Mouse (Mus musculus) MEL (cell line): ENCODE measurements around the gene Asb17. TPM values are rescaled to one million over a fixed set of nuclear protein-coding genes. Genes with fewer than 3 reads are reported as not detected.
A peak's percentile ranks its signal among the peaks of the same experiment; 100 is the strongest.

Experiments used
- DNase-seq: peaks from one replicate; pipeline ENCODE4 v3.0.0; 2011; ENCODE audit warnings: low read depth, low spot score
- H3K27ac ChIP-seq: 2 replicates; pipeline ENCODE4 v1.5.1; 2012; ENCODE audit warnings: low read depth, mild to moderate bottlenecking, control low read depth, low read length, moderate library complexity; ENCODE audit not compliant: control insufficient read depth
- H3K27me3 ChIP-seq, 2 experiments: fragments of 150-350 bp in 1 of 2; sonication (generic) in 1 of 2; 2 replicates each; pipeline ENCODE4 v1.6.1; 2012; ENCODE audit warnings: low read length in 2 of 2, mild to moderate bottlenecking in 2 of 2, improper control_type of control experiment in 1 of 2, moderate library complexity in 1 of 2; ENCODE audit not compliant: insufficient read depth in 2 of 2, control insufficient read depth in 1 of 2
- H3K36me3 ChIP-seq, 2 experiments: 2 replicates each; pipeline ENCODE4 v1.6.1; 2012 to 2014; ENCODE audit warnings: low read length in 2 of 2, improper control_type of control experiment in 1 of 2, inconsistent platforms in 1 of 2, mild to moderate bottlenecking in 1 of 2; ENCODE audit not compliant: insufficient read depth in 2 of 2, control insufficient read depth in 1 of 2
- H3K4me1 ChIP-seq, 2 experiments: fragments of 150-350 bp in 1 of 2; sonication (generic) in 1 of 2; 2 replicates each; pipeline ENCODE4 v1.6.1; 2012; ENCODE audit warnings: low read length in 2 of 2, improper control_type of control experiment in 1 of 2, mild to moderate bottlenecking in 1 of 2; ENCODE audit not compliant: insufficient read depth in 2 of 2, control insufficient read depth in 1 of 2
- H3K4me3 ChIP-seq, 2 experiments: fragments of 150-350 bp in 1 of 2; sonication (generic) in 1 of 2; 2 replicates each; pipeline ENCODE4 v1.5.1; 2012; ENCODE audit warnings: low read depth in 2 of 2, low read length in 2 of 2, mild to moderate bottlenecking in 2 of 2, moderate library complexity in 2 of 2, control low read depth in 1 of 2, improper control_type of control experiment in 1 of 2; ENCODE audit not compliant: control insufficient read depth in 1 of 2, insufficient read depth in 1 of 2
- H3K79me2 ChIP-seq: 2 replicates; pipeline ENCODE4 v1.6.1; 2012; ENCODE audit warnings: mild to moderate bottlenecking, low read length, moderate library complexity; ENCODE audit not compliant: control insufficient read depth, poor library complexity, insufficient read depth
- H3K9ac ChIP-seq: 2 replicates; pipeline ENCODE4 v1.6.1; 2012; ENCODE audit warnings: low read depth, mild to moderate bottlenecking, control low read depth, low read length, moderate library complexity; ENCODE audit not compliant: control insufficient read depth, poor library complexity, severe bottlenecking
- H3K9me3 ChIP-seq: fragments of 150-350 bp; sonication (generic); replicated peaks from 2 replicates; pipeline ENCODE4 v1.6.1; 2012; ENCODE audit warnings: mild to moderate bottlenecking, low read length, improper control_type of control experiment, moderate library complexity; ENCODE audit not compliant: insufficient read depth
- BHLHE40 ChIP-seq: IDR thresholded peaks from 2 replicates; pipeline ENCODE4 v1.6.1; 2012; ENCODE audit warnings: low read depth, mild to moderate bottlenecking, inconsistent platforms, low read length, improper control_type of control experiment, borderline replicate concordance
- CHD1 ChIP-seq: IDR thresholded peaks from 2 replicates; pipeline ENCODE4 v1.6.1; 2012; ENCODE audit warnings: low read depth, mild to moderate bottlenecking, inconsistent platforms, low read length, improper control_type of control experiment
- CHD2 ChIP-seq: IDR thresholded peaks from 2 replicates; pipeline ENCODE4 v1.6.1; 2011; ENCODE audit warnings: low read length, improper control_type of control experiment
- CTCF ChIP-seq, 3 experiments: IDR thresholded peaks in 2 of 3; conservative IDR thresholded peaks in 1 of 3; 2 replicates each; pipeline ENCODE4 v1.5.1; 2011 to 2012; ENCODE audit warnings: low read length in 3 of 3, low read depth in 2 of 3, mild to moderate bottlenecking in 2 of 3, improper control_type of control experiment in 1 of 3, inconsistent platforms in 1 of 3, mixed read lengths in 1 of 3, moderate library complexity in 1 of 3; ENCODE audit not compliant: control insufficient read depth in 1 of 3, insufficient read depth in 1 of 3, poor library complexity in 1 of 3, severe bottlenecking in 1 of 3
- ELF1 ChIP-seq: IDR thresholded peaks from 2 replicates; pipeline ENCODE4 v1.6.1; 2014; ENCODE audit warnings: low read depth, mild to moderate bottlenecking, inconsistent platforms, low read length, improper control_type of control experiment, moderate library complexity
- EP300 ChIP-seq, 2 experiments: IDR thresholded peaks; 2 replicates each; pipeline ENCODE4 v1.6.1; 2011; ENCODE audit warnings: improper control_type of control experiment in 2 of 2, low read length in 2 of 2, low read depth in 1 of 2, mild to moderate bottlenecking in 1 of 2
- ETS1 ChIP-seq: IDR thresholded peaks from 2 replicates; pipeline ENCODE4 v1.6.1; 2012; ENCODE audit warnings: low read depth, mild to moderate bottlenecking, inconsistent platforms, low read length, improper control_type of control experiment, moderate library complexity
- GABPA ChIP-seq: IDR thresholded peaks from 2 replicates; pipeline ENCODE4 v1.6.1; 2012; ENCODE audit warnings: low read depth, mild to moderate bottlenecking, inconsistent platforms, low read length, improper control_type of control experiment, moderate library complexity
- GATA1 ChIP-seq: IDR thresholded peaks from 2 replicates; pipeline ENCODE4 v1.6.1; 2011; ENCODE audit warnings: low read depth, low read length, improper control_type of control experiment
- HCFC1 ChIP-seq: IDR thresholded peaks from 2 replicates; pipeline ENCODE4 v1.6.1; 2012; ENCODE audit warnings: low read depth, mild to moderate bottlenecking, inconsistent platforms, low read length, improper control_type of control experiment, moderate library complexity
- JUND ChIP-seq: IDR thresholded peaks from 2 replicates; pipeline ENCODE4 v1.6.1; 2011; ENCODE audit warnings: low read depth, mild to moderate bottlenecking, improper control_type of control experiment, low read length
- KAT2A ChIP-seq: conservative IDR thresholded peaks from 2 replicates; pipeline ENCODE4 v1.6.1; 2012; ENCODE audit warnings: low read depth, low read length, improper control_type of control experiment, inconsistent platforms
- MAFK ChIP-seq: IDR thresholded peaks from 2 replicates; pipeline ENCODE4 v1.6.1; 2011; ENCODE audit warnings: low read depth, mild to moderate bottlenecking, low read length, improper control_type of control experiment, borderline replicate concordance
- MAX ChIP-seq: IDR thresholded peaks from 2 replicates; pipeline ENCODE4 v1.6.1; 2011; ENCODE audit warnings: low read length, improper control_type of control experiment
- MAZ ChIP-seq: IDR thresholded peaks from 2 replicates; pipeline ENCODE4 v1.6.1; 2012; ENCODE audit warnings: low read depth, mild to moderate bottlenecking, inconsistent platforms, low read length, improper control_type of control experiment
- MEF2A ChIP-seq: IDR thresholded peaks from 2 replicates; pipeline ENCODE4 v1.6.1; 2014; ENCODE audit warnings: low read depth, mild to moderate bottlenecking, inconsistent platforms, low read length, improper control_type of control experiment; ENCODE audit not compliant: poor library complexity, insufficient replicate concordance, severe bottlenecking; ENCODE audit errors: extremely low read depth
- MYB ChIP-seq: IDR thresholded peaks from 2 replicates; pipeline ENCODE4 v1.6.1; 2011; ENCODE audit warnings: mild to moderate bottlenecking, low read depth, low read length, improper control_type of control experiment
- MYC ChIP-seq: IDR thresholded peaks from 2 replicates; pipeline ENCODE4 v1.6.1; 2011; ENCODE audit warnings: low read depth, mild to moderate bottlenecking, low read length, improper control_type of control experiment, moderate library complexity
- NRF1 ChIP-seq: IDR thresholded peaks from 2 replicates; pipeline ENCODE4 v1.6.1; 2014; ENCODE audit warnings: low read depth, mild to moderate bottlenecking, inconsistent platforms, low read length, improper control_type of control experiment, moderate library complexity; ENCODE audit not compliant: poor library complexity, insufficient read depth, severe bottlenecking
- POLR2A ChIP-seq, 2 experiments: IDR thresholded peaks; 2 replicates each; pipeline ENCODE4 v1.6.1; 2011 to 2012; ENCODE audit warnings: low read length in 2 of 2, mild to moderate bottlenecking in 2 of 2, control low read depth in 1 of 2, improper control_type of control experiment in 1 of 2, low read depth in 1 of 2, moderate library complexity in 1 of 2; ENCODE audit not compliant: control insufficient read depth in 1 of 2, insufficient read depth in 1 of 2, poor library complexity in 1 of 2
- POLR2AphosphoS2 ChIP-seq: IDR thresholded peaks from 2 replicates; pipeline ENCODE4 v1.6.1; 2011; ENCODE audit warnings: low read length, improper control_type of control experiment
- POLR2AphosphoS5 ChIP-seq: IDR thresholded peaks from 2 replicates; pipeline ENCODE4 v1.6.1; 2012; ENCODE audit warnings: low read depth, borderline replicate concordance, mild to moderate bottlenecking, inconsistent platforms, low read length, moderate library complexity, mixed read lengths
- RAD21 ChIP-seq: IDR thresholded peaks from 2 replicates; pipeline ENCODE4 v1.6.1; 2011; ENCODE audit warnings: mild to moderate bottlenecking, low read depth, low read length, improper control_type of control experiment
- RCOR1 ChIP-seq: IDR thresholded peaks from 2 replicates; pipeline ENCODE4 v1.6.1; 2012; ENCODE audit warnings: low read depth, mild to moderate bottlenecking, inconsistent platforms, low read length, improper control_type of control experiment
- SIN3A ChIP-seq: IDR thresholded peaks from 2 replicates; pipeline ENCODE4 v1.6.1; 2012; ENCODE audit warnings: low read length, improper control_type of control experiment, inconsistent platforms
- SMC3 ChIP-seq: IDR thresholded peaks from 2 replicates; pipeline ENCODE4 v1.6.1; 2011; ENCODE audit warnings: low read depth, low read length, improper control_type of control experiment
- TAL1 ChIP-seq: IDR thresholded peaks from 2 replicates; pipeline ENCODE4 v1.6.1; 2012; ENCODE audit warnings: mild to moderate bottlenecking, inconsistent platforms, low read length, moderate library complexity, mixed read lengths
- TBP ChIP-seq: IDR thresholded peaks from 2 replicates; pipeline ENCODE4 v1.8.0; 2011; ENCODE audit warnings: low read depth, low read length, improper control_type of control experiment
- TCF12 ChIP-seq: IDR thresholded peaks from 2 replicates; pipeline ENCODE4 v1.6.1; 2014; ENCODE audit warnings: low read depth, mild to moderate bottlenecking, inconsistent platforms, low read length, improper control_type of control experiment, moderate library complexity
- UBTF ChIP-seq: IDR thresholded peaks from 2 replicates; pipeline ENCODE4 v1.6.1; 2012; ENCODE audit warnings: low read depth, mild to moderate bottlenecking, inconsistent platforms, low read length, improper control_type of control experiment, moderate library complexity, borderline replicate concordance; ENCODE audit not compliant: insufficient read depth
- USF2 ChIP-seq, 2 experiments: IDR thresholded peaks; 2 replicates each; pipeline ENCODE4 v1.6.1; 2011 to 2012; ENCODE audit warnings: improper control_type of control experiment in 2 of 2, low read length in 2 of 2, borderline replicate concordance in 1 of 2, inconsistent platforms in 1 of 2, low read depth in 1 of 2, mild to moderate bottlenecking in 1 of 2; ENCODE audit not compliant: insufficient read depth in 1 of 2
- ZC3H11A ChIP-seq: IDR thresholded peaks from 2 replicates; pipeline ENCODE4 v1.6.1; 2012; ENCODE audit warnings: low read depth, mild to moderate bottlenecking, inconsistent platforms, low read length, improper control_type of control experiment
- ZMIZ1 ChIP-seq: IDR thresholded peaks from 2 replicates; pipeline ENCODE4 v1.6.1; 2012; ENCODE audit warnings: low read depth, mild to moderate bottlenecking, inconsistent platforms, low read length, improper control_type of control experiment, moderate library complexity
- polyA plus RNA-seq, 2 experiments: library from polyadenylated mRNA; stranded (reverse) in 1 of 2; unstranded in 1 of 2; fragments of >175 nt in 1 of 2; fragments of >200 nt in 1 of 2; gene quantifications; 2 replicates each; pipeline versions ENCODE4 v1.2.1 to v1.2.4; 2012; ENCODE audit warnings: low replicate concordance in 2 of 2, low read depth in 1 of 2; ENCODE audit not compliant: insufficient read length in 2 of 2, insufficient read depth in 1 of 2, missing spikeins in 1 of 2
- total RNA-seq: library from RNA; depleted of rRNA; stranded (reverse); fragments of 300-350 nt; gene quantifications from 2 replicates; pipeline ENCODE4 v1.2.3, GENCODE M21; 2012

Gene Asb17
- total and polyA plus RNA-seq, 3 experiments = 5.7 to 9.7 TPM; not detected in 1

- no peak for TF ChIP-seq RAD21
- TF ChIP-seq MAX = peak; percentile 79
- TF ChIP-seq MAZ = peak; percentile 69; the same call in 1 of the 2 replicates
- peak; percentile 52 for TF ChIP-seq TCF12
- no peak for TF ChIP-seq MAFK
- TF ChIP-seq POLR2AphosphoS5 = no peak
- peak; percentile 40; the same call in 1 of the 2 replicates for TF ChIP-seq RCOR1
- peak; percentile 42 to 84; a peak in 2 of 4 replicates for TF ChIP-seq POLR2A (IDR thresholded peaks at IDR 0.05; ENCODE audit: control insufficient read depth in 1 of 2, insufficient read depth in 1 of 2, low read depth in 1 of 2, low read length in 2 of 2, poor library complexity in 1 of 2)
- peak; percentile 76 for TF ChIP-seq MYC
- TF ChIP-seq CHD2 = no peak
These were observed 6.8 kb downstream of the Asb17 start (continued) for GRCm38 (mm10) chr3:153850759-153851158.

- peak overlapping the region in 1 of 2 experiments; percentile 47; a peak in 2 of 4 replicates for H3K4me3 ChIP-seq
- peaks cover 24 to 30% of the 10 kb centered on the region in 2 experiments for H3K4me1 ChIP-seq
- peaks cover 0 to 35% of the 10 kb centered on the region in 2 experiments; a peak in 2 of 4 replicates for H3K36me3 ChIP-seq
- H3K9ac ChIP-seq = peak overlapping the region; percentile 77
- peak; percentile 93 for DNase-seq
- no peaks in the 10 kb centered on the region for H3K27me3 ChIP-seq
- H3K79me2 ChIP-seq = peaks cover 4% of the 10 kb centered on the region; the same call in 1 of the 2 replicates
- H3K27ac ChIP-seq = peak overlapping the region; percentile 86
- H3K9me3 ChIP-seq = no peaks in the 10 kb centered on the region
- no peak for TF ChIP-seq ELF1
- TF ChIP-seq EP300 (IDR thresholded peaks at IDR 0.05; ENCODE audit: low read depth in 1 of 2, low read length in 2 of 2) = peak; percentile 88 to 90
- no peak for TF ChIP-seq MAFK
- peak; percentile 74 for TF ChIP-seq POLR2AphosphoS2
- peak; percentile 96 for TF ChIP-seq TBP
- no peak for TF ChIP-seq CHD1
- peak; percentile 50; the same call in 1 of the 2 replicates for TF ChIP-seq SIN3A
- TF ChIP-seq MYB = no peak
- TF ChIP-seq MEF2A = no peak
- TF ChIP-seq NRF1 = no peak
- peak; percentile 51; the same call in 1 of the 2 replicates for TF ChIP-seq RCOR1
- TF ChIP-seq ZMIZ1 = peak; percentile 71; the same call in 1 of the 2 replicates
- no peak; the same call in 1 of the 2 replicates for TF ChIP-seq MAZ
- no peak for TF ChIP-seq CHD2
- no peak for TF ChIP-seq CTCF (IDR thresholded peaks at IDR 0.05 in 2 of 3, conservative IDR thresholded peaks at IDR 0.05 in 1 of 3; ENCODE audit: control insufficient read depth in 1 of 3, insufficient read depth in 1 of 3, low read depth in 2 of 3, low read length in 3 of 3, poor library complexity in 1 of 3, severe bottlenecking in 1 of 3)
- TF ChIP-seq POLR2A (IDR thresholded peaks at IDR 0.05; ENCODE audit: control insufficient read depth in 1 of 2, insufficient read depth in 1 of 2, low read depth in 1 of 2, low read length in 2 of 2, poor library complexity in 1 of 2) = peak in 1 of 2 experiments; percentile 87; a peak in 2 of 4 replicates
- peak; percentile 71 for TF ChIP-seq TAL1
- TF ChIP-seq USF2 (IDR thresholded peaks at IDR 0.05; ENCODE audit: borderline replicate concordance in 1 of 2, insufficient read depth in 1 of 2, low read depth in 1 of 2, low read length in 2 of 2) = no peak
- TF ChIP-seq BHLHE40 = no peak
- no peak for TF ChIP-seq SMC3
- no peak for TF ChIP-seq KAT2A
- TF ChIP-seq JUND = no peak
- TF ChIP-seq HCFC1 = 0 out of 2 replicates have a peak, but pooled peaks have one; percentile 6
- no peak for TF ChIP-seq ZC3H11A
- TF ChIP-seq UBTF = no peak
- no peak for TF ChIP-seq GABPA
- peak; percentile 63; the same call in 1 of the 2 replicates for TF ChIP-seq ETS1
- peak; percentile 89 for TF ChIP-seq GATA1
- peak; percentile 60 for TF ChIP-seq MAX
These were observed 8.3 kb downstream of the Asb17 start for GRCm38 (mm10) chr3:153852266-153852665.
